Mouse (Mus musculus): ENCODE data around the gene Zfp668.

DNA sequence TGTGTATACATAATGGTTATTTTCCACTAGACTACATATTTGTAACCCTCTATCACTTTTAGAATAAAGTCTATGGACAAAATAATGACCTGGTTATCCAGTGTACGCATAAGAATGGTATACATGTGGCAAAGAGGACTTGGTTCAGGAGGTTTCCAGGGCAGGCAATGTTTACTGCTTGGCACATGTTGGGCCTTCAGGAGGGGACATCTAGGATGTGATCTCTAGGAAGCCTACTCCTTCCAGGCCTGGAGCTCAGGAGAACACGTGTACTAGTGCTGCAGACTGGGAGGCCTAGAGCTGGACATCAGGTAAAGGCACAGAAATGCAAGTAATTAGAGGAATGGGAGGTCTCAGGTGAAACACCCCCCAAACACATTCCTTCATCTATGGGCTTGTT lies 41.1 kb downstream of the Zfp668 start:
- TF ChIP-seq CTCF (IDR thresholded peaks at IDR 0.05; ENCODE audit: control insufficient read depth, insufficient read depth, insufficient read length), result no peak
- no peak for TF ChIP-seq USF1 (IDR thresholded peaks at IDR 0.05; ENCODE audit: low read depth)
- TF ChIP-seq MYOD1 (IDR thresholded peaks at IDR 0.05; ENCODE audit: control insufficient read depth, insufficient read length, low read depth), result no peak
- TF ChIP-seq FOSL1 (IDR thresholded peaks at IDR 0.05; ENCODE audit: insufficient read depth, low read length, poor library complexity, severe bottlenecking), result no peak
